Mouse (Mus musculus) spleen, postnatal 36 days (tissue): ENCODE data around the gene Tet3.

Experiments used
- DNase-seq, 2 experiments: peaks; one replicate each; pipeline ENCODE4 v3.0.0; 2022; ENCODE audit warnings: low spot score in 2 of 2, mixed read lengths in 1 of 2

The Tet3 gene

GRCm38 (mm10) chr6:83440510-83441258 is 18.2 kb downstream of the Tet3 start:
- DNase-seq = peak in 1 of 2 experiments; percentile 25

GRCm38 (mm10) chr6:83440197-83440509 is 18.7 kb downstream of the Tet3 start:
- no peak for DNase-seq

- DNase-seq = no peak
Observed at GRCm38 (mm10) chr6:83439781-83440180, 19.1 kb downstream of the Tet3 start.

GRCm38 (mm10) chr6:83439119-83439767 is 19.6 kb downstream of the Tet3 start:
- no peak for DNase-seq

- no peak for DNase-seq
Observed at GRCm38 (mm10) chr6:83438584-83438983, 20.3 kb downstream of the Tet3 start.

GRCm38 (mm10) chr6:83437802-83438201 is 21.1 kb downstream of the Tet3 start:
- no peak for DNase-seq

GRCm38 (mm10) chr6:83437225-83437624 is 21.7 kb downstream of the Tet3 start:
- DNase-seq = no peak

- peak in 1 of 2 experiments; percentile 51 for DNase-seq
Observed at GRCm38 (mm10) chr6:83436547-83436946, 22.3 kb downstream of the Tet3 start.

GRCm38 (mm10) chr6:83435174-83435573 is 23.7 kb downstream of the Tet3 start:
- no peak for DNase-seq

GRCm38 (mm10) chr6:83433546-83433945 is 25.3 kb downstream of the Tet3 start:
- DNase-seq = no peak

GRCm38 (mm10) chr6:83432966-83433365 is 25.9 kb downstream of the Tet3 start:
- no peak for DNase-seq

- DNase-seq = no peak
Observed at GRCm38 (mm10) chr6:83427968-83428731, 30.7 kb downstream of the Tet3 start.

- no peak for DNase-seq
Observed at GRCm38 (mm10) chr6:83427512-83427911, 31.4 kb downstream of the Tet3 start.

GRCm38 (mm10) chr6:83426576-83426975 is 32.3 kb downstream of the Tet3 start:
- DNase-seq = no peak

- no peak for DNase-seq
Observed at GRCm38 (mm10) chr6:83424053-83424404, 34.9 kb downstream of the Tet3 start.

- no peak for DNase-seq
Observed at GRCm38 (mm10) chr6:83423400-83424052, 35.4 kb downstream of the Tet3 start.

- DNase-seq = no peak
Observed at GRCm38 (mm10) chr6:83421866-83422649, 36.8 kb downstream of the Tet3 start.

GRCm38 (mm10) chr6:83419516-83419915 is 39.4 kb downstream of the Tet3 start:
- DNase-seq = no peak

- peak; percentile 26 to 37 for DNase-seq
Observed at GRCm38 (mm10) chr6:83417531-83417930, 41.4 kb downstream of the Tet3 start.

- DNase-seq = no peak
Observed at GRCm38 (mm10) chr6:83417104-83417502, 41.8 kb downstream of the Tet3 start.
